Mouse (Mus musculus): ENCODE results near the gene Magea6.
"Not testable (repeated sequence)": the region's sequence is repeated elsewhere in the genome, so short reads cannot be mapped to it uniquely, and the experiment has no call there.

Magea6 gene

DNA sequence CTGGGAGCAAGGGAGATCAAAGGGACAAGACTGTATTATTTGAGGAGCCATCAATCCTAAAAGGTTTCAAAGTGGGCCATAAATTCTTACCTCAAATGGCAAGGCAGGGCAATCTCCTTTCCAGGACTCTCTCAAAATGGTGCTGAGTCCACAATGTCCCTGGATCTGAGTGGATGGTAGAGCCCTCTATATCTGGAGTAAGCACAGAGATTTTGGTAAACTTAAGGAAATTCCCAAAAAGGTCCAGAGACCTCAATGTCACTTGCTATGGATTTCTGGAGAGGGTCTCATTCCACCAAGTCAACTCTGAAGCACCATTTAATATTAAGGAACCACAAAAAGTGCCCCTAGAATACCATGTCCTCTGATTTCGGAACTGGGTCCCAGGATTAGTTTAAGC, at the start of gene Magea6:
Gene Magea6, minus strand, starts transcription at position 101 of the 400 bp plus-strand sequence.
- not testable (repeated sequence) for DNase-seq (ENCODE audit: low read depth, low spot score)

DNA sequence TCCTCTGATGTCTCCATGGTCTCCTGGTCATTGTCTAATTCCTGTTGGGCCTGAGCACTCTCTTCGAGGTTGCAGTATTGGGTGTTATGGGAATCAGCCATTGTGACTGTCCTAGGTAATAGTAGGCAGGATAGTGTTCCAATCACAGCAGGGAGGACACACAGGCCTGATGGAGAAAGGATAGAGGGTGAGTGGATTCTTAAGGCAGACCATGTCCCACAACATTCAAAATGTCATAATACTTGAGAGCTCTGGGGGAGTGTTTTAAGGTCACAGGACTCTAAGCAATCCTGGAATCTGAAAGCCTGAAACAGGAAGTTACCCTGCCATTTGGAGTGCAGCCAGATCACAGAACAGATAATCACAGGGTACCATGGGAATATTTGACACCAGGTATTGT, 13.6 kb upstream of the Magea6 start, which contains the start of gene Magea3:
Gene Magea3, minus strand, starts transcription at position 101 of the 400 bp plus-strand sequence.
- not testable (repeated sequence) for DNase-seq (ENCODE audit: low read depth, low spot score)

DNA sequence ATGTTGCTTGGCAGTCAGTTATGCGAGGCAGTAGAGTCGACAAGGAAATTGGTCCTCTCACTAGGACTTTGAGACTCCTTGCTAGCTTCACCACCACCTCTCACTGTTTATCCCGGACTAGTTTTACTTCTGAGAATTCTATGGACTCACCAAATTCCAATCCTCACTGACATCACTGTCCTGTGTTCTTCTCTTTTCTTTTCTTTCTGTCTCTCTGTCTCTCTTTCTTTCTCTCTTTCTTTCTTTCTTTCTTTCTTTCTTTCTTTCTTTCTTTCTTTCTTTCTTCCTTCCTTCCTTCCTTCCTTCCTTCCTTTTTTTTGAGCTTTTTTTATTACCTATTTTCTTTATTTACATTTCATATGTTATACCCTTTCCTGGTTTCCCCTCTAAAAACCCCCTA, 45.6 kb downstream of the Magea6 start, which contains the start of gene Cldn34b1:
Gene Cldn34b1, minus strand, starts transcription at position 101 of the 400 bp plus-strand sequence.
- DNase-seq (ENCODE audit: low read depth, low spot score): not testable (repeated sequence)

Data from mesoderm, embryonic 11.5 days (tissue).